Mouse (Mus musculus) gastrocnemius, adult 18-20 months (tissue): ENCODE measurements around the gene Lcp2. TPM values are rescaled to one million over a fixed set of nuclear protein-coding genes. Genes with fewer than 3 reads are reported as not detected.
"Not testable (repeated sequence)": the region's sequence is repeated elsewhere in the genome, so short reads cannot be mapped to it uniquely, and the experiment has no call there.

Source experiments
- DNase-seq: peaks from one replicate; pipeline ENCODE4 v3.0.0; 2021; ENCODE audit warnings: low spot score
- total RNA-seq, 2 experiments: library from RNA; stranded (reverse); gene quantifications; 2 replicates each; pipeline ENCODE4 v1.2.3; 2021

The Lcp2 gene
- total RNA-seq, 2 experiments from 2014 or later = 0.43 to 0.64 TPM

GRCm38 (mm10) chr11:34084639-34085038, 37.9 kb downstream of the Lcp2 start:
- DNase-seq = no peak

DNA sequence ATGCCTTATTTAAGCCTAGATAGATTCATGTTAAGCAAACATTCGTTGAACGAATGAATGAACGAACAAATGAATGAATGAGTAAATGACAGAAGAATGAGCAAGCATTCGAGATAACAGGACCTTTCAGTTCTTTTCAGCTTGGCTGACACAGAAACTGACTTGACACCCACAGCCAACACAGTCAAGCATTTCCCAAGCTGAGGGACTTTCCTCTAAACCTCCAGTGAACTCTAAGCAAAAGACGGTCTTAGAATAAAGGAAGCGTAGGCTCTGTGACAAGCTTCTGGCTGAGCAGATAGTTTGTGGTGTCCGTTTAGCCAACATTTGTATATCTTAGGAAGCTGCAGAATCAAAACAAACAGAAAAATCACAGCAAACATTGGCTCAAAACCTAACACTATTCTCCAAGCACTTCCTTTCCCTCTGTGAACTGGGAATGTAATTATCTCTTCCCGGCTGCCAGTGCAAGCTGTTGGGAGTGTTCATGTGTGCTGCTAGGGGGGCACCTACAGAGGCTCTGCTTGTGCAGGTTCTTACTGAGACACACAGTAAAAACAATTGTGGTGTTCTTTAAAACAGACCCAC, 39.5 kb downstream of the Lcp2 start:
- DNase-seq = no peak

GRCm38 (mm10) chr11:34087064-34087463, 40.3 kb downstream of the Lcp2 start:
- no peak for DNase-seq

DNA sequence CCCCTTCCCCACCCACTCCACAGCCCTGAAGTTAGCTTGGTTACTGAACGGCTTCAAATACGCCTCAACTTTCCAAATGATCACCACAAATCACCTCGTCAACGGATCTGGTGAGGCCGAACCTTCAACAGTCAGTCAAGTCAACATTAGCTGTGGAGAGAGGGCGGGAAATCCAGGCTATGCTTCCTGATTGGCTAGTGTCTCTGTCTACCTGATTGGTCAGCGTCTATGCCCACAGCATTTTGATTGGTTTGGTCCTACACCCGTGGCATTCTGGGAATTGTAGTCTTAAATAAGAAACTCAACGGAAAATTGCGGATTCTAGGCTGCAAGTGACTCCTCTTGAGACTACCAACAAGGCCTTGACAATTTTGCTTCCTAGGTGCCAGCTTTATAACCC, 51.7 kb downstream of the Lcp2 start, which contains the start of gene 4930469K13Rik:
TSS of gene 4930469K13Rik (minus strand) at position 133 of the 400 bp plus-strand sequence.
- DNase-seq = no peak

- DNase-seq = no peak
Observed at GRCm38 (mm10) chr11:34101827-34102226, 55.1 kb downstream of the Lcp2 start.

DNA sequence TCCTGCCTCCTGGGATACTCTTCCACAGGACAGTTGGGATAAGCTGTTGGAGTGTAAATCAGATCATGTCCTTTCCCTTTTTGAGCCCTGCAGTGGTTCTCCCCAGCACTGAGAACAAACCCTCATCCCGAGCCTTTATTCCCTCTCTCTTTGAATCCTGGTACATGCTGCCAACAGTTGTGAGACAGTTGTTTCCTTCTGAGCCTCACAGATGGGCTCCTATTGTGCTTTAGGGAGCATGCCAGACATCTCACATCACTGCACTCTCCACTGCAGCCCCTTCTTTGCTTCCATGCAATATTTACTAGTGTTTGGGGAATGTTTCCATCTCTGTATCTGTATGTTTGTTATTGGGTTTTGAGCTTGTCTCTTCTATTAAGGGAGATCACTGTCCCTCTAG, 58.2 kb downstream of the Lcp2 start:
- no peak for DNase-seq

DNA sequence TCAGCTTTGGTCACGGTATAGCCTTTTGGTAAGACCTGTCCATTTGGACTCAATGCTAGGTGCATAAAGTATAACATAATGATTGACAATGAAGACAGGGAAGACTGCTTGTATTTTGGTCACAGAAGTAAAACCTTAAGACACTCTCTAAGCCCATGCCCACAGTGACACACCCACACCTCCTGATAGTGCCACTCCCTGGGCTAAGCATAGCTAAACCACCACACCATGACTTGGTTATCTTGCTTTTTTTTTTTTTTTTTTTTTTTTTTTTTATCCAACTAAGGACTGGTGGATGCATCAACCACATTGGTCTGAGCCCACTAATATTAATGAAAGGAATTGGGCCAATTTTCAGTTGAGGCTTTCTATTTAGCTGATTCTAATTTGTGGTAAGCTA, 62.5 kb downstream of the Lcp2 start:
- DNase-seq = no peak

DNA sequence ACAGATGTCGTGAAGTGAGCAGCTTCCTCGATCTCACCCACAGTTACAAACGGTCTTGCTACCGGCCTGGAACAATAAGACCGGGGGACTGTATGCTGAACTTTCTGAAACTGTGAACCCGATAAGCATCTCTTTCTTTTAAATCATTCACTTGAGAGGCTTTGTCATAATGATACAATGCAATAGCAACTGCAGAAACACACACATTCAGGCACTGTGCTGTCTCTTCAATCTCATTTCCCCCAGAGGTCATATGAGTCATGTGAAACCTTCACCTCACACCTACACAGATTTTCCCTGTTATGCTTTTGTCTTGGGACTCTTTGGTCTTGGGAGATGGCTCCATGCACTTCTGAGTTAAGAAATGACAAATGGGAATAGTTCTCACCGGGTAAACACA, 65.2 kb downstream of the Lcp2 start:
- DNase-seq = no peak

DNA sequence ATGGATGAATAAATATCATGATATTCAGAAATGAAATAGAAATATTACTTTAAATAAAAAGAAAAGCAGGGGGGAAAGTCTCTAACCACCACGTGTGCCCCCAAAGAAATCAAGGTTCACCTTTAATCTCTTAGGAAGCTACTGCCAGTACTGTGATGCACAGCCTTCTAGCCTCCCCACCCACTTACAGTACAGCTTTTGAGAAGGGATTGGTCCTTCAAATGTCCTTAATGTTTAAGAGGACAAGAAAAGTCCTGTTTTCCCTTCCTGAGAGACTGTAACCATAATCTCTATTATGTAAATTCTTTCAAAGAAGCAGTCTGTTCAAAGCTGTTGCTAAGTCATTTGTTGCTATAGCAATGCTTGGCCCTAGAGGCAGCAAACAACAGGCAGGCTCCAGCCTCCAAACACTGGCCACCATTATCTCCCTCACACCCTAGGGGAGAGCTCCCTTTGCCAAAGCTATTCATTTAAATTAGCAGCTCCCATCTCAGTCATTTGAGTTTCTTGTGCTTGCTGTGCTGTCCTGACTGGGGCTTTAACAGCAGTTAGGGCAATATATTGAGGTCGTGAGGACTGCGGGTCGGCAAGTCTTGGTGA, 66.2 kb downstream of the Lcp2 start:
- DNase-seq = no peak

GRCm38 (mm10) chr11:34113760-34114159, 67.0 kb downstream of the Lcp2 start:
- no peak for DNase-seq

DNA sequence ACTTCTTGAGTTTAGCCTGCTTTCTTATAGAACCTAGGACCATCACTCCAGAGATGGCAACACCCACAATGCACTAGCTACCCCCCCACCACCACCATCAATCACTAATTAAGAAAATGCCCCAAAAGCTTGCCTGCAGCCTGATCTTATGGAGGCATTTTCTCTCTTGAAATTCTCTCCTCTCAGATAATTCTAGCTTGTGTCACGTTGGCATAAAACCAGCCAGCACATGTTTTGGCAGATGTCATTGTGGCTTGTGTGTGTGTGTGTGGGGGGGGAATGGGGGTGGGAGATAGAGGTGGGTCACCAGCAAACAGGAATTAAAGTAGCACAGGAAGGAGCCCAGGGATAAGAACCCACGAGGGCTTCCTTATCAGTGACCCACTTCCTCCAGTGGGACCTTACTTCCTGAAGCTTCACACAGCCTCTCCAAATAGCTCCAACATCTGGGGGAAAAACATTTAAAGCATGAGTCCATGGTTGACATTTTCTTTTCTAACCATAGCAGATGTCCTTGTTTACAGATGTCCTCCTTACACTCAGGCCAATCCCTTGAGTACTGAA, 69.9 kb downstream of the Lcp2 start:
- no peak for DNase-seq

DNA sequence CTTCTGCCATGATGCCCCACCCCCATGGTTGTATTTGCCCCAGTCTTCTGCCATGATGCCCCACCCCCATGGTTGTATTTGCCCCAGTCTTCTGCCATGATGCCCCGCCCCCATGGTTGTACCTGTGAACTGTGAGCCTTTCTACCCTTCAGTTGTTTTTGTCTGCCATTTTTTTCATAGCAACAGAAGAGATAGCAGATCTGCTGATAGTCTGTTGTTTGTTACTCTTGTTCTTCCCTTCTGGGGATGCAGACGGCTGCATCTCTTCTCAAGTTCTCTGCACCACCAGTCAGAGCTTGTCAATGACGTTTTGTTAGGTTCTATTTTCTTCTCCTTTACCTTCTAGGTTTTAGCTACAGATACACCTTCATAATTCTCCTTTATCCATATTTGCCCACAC, 70.9 kb downstream of the Lcp2 start:
- DNase-seq = no peak

DNA sequence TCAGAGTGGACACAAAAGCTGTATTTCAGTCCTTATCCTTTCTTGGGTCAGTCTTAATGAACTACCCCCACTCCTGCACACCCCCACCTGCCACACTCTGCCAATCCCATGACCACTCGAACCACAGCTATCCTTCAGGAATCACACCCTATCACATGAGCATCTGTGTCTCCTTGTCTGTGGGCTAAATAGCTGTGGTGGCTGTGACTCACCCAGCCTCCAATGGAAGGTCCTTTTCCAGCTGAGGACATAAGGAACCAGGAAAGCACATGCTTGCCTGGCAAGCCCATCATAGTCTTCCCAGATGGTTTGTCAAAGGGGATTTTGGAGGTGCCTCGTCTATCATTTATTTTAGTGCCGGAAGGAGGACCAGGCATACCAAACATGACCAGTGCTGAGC, 71.6 kb downstream of the Lcp2 start:
- no peak for DNase-seq

DNA sequence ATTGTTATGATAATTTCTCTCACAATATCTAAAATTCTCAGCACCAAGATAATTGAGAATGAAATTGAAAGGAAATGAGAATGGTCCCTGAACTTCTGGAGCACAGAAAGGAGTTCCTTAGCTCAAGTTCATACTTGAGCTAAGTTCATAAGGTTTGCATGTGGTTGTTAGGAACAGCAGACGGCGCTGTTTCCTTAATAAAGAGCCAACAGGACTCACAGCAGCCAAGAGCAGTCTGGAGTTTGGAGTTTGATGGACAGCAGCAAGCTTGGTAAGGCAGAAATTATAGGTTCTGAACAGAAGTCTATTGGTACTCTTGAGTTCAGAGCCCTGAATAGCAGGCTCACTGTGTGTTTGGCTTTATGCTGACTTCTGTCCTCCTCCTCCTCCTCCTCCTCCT, 76.4 kb downstream of the Lcp2 start:
- peak; percentile 11 for DNase-seq

GRCm38 (mm10) chr11:34124852-34125251, 78.1 kb downstream of the Lcp2 start:
- no peak for DNase-seq

- not testable (repeated sequence) for DNase-seq
Observed at GRCm38 (mm10) chr11:34125727-34126126, 79.0 kb downstream of the Lcp2 start.

DNA sequence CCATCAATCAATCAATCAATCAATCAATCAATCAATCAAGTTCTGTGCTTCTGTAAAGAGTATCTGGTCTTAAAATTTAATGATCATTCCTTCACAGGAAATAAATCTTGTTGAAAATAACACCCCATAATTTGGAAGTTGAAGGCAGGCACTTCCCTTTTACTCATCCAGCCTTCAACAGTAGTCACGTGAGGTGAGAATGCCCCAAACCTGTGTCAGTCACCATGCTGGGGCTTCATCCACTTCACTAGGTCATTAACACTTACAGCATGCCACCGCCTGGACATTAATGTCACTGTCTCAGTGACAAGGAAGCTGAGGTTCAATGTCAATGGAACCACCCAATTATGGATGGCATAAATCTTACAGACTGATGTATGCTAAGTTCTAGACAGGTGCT, 81.7 kb downstream of the Lcp2 start:
- DNase-seq = no peak

DNA sequence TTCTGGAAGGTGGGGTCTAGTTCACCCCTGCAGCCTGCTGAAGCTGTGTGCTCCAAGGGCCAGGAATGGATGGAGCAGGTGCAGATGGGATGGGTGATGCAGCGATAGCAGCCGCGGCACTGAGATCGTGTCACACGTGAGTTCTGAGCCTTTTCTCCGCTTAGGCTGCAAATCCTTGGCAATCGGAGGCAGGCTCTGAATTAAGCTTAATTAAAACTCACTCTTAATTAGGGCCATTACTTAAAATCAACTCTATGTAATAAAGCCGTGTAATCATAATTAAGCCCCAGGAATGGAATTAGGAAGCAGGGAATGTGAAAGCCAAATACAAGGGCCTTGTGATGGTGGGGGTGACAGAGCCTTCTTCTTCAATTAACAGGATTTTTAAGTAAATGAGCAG, 92.6 kb downstream of the Lcp2 start:
- DNase-seq = no peak

Other genes with a start within 250 kb of the Lcp2 start
- gene Kcnmb1, start 83.9 kb upstream of the Lcp2 start, total RNA-seq = under 1 TPM; 0.26 to 0.27 TPM
- gene Kcnip1, start 53.8 kb upstream of the Lcp2 start, total RNA-seq = under 1 TPM in 1 of 2 experiments, not detected in 1; 0.12 TPM
- not detected for gene 4930469K13Rik, start 51.6 kb downstream of the Lcp2 start, total RNA-seq
- gene Foxi1, start 161.2 kb downstream of the Lcp2 start, total RNA-seq = not detected